Mouse (Mus musculus) hindlimb bud, embryonic 11.5 days (tissue): ENCODE measurements around the gene Umad1.

Source experiments
- DNase-seq: peaks from one replicate; pipeline ENCODE4 v3.0.0-alpha.2; 2012; ENCODE audit warnings: low read depth, low spot score; ENCODE audit errors: extremely low spot score

Umad1 gene

GRCm38 (mm10) chr6:8472915-8473314 is 213.8 kb downstream of the Umad1 start:
- no peak for DNase-seq

GRCm38 (mm10) chr6:8473498-8473897 is 214.4 kb downstream of the Umad1 start:
- no peak for DNase-seq

- DNase-seq, result no peak
These were observed 215.2 kb downstream of the Umad1 start for GRCm38 (mm10) chr6:8474316-8474715.

GRCm38 (mm10) chr6:8474820-8475219 is 215.7 kb downstream of the Umad1 start:
- DNase-seq, result no peak

- DNase-seq, result no peak
These were observed 220.1 kb downstream of the Umad1 start for GRCm38 (mm10) chr6:8479176-8479575.

GRCm38 (mm10) chr6:8484437-8485275 is 225.6 kb downstream of the Umad1 start:
- DNase-seq, result no peak

- DNase-seq, result no peak
These were observed 226.5 kb downstream of the Umad1 start for GRCm38 (mm10) chr6:8485414-8486175.

- no peak for DNase-seq
These were observed 227.4 kb downstream of the Umad1 start for GRCm38 (mm10) chr6:8486391-8487043.

GRCm38 (mm10) chr6:8487044-8487853 is 228.2 kb downstream of the Umad1 start:
- no peak for DNase-seq

GRCm38 (mm10) chr6:8488249-8488648 is 229.2 kb downstream of the Umad1 start:
- no peak for DNase-seq

GRCm38 (mm10) chr6:8489266-8489665 is 230.2 kb downstream of the Umad1 start:
- DNase-seq, result no peak

GRCm38 (mm10) chr6:8489938-8490585 is 231.0 kb downstream of the Umad1 start:
- DNase-seq, result no peak

GRCm38 (mm10) chr6:8492248-8492647 is 233.2 kb downstream of the Umad1 start:
- no peak for DNase-seq

- DNase-seq, result no peak
These were observed 236.2 kb downstream of the Umad1 start for GRCm38 (mm10) chr6:8495109-8495826.

- no peak for DNase-seq
These were observed 236.7 kb downstream of the Umad1 start for GRCm38 (mm10) chr6:8495827-8496222.

GRCm38 (mm10) chr6:8497234-8497867 is 238.3 kb downstream of the Umad1 start:
- DNase-seq, result no peak

- DNase-seq, result no peak
These were observed 238.8 kb downstream of the Umad1 start for GRCm38 (mm10) chr6:8497868-8498257.

- DNase-seq, result no peak
These were observed 239.9 kb downstream of the Umad1 start for GRCm38 (mm10) chr6:8498961-8499360.

- DNase-seq, result no peak
These were observed 244.9 kb downstream of the Umad1 start for GRCm38 (mm10) chr6:8503953-8504352.
